Mouse (Mus musculus): ENCODE data around the gene Phldb3.

Gene Phldb3

GRCm38 (mm10) chr7:24610144-24610878 lies at the start of gene Phldb3:
Phldb3 (plus strand) TSS chr7:24610763.
- peak; percentile 38 to 63 for DNase-seq

- no peak for DNase-seq
Observed at GRCm38 (mm10) chr7:24561450-24561849, 49.1 kb upstream of the Phldb3 start.

GRCm38 (mm10) chr7:24563191-24563836 lies 47.2 kb upstream of the Phldb3 start:
- no peak for DNase-seq

GRCm38 (mm10) chr7:24563837-24564206 lies 46.7 kb upstream of the Phldb3 start:
- DNase-seq, result no peak

GRCm38 (mm10) chr7:24564607-24565265 lies 45.8 kb upstream of the Phldb3 start:
- peak; percentile 87 to 89 for DNase-seq

- no peak for DNase-seq
Observed at GRCm38 (mm10) chr7:24565627-24566026, 44.9 kb upstream of the Phldb3 start.

GRCm38 (mm10) chr7:24566206-24566605 lies 44.4 kb upstream of the Phldb3 start:
- DNase-seq, result no peak

GRCm38 (mm10) chr7:24568512-24568911 lies 42.1 kb upstream of the Phldb3 start:
- DNase-seq, result no peak

- DNase-seq, result no peak
Observed at GRCm38 (mm10) chr7:24571071-24571470, 39.5 kb upstream of the Phldb3 start.

GRCm38 (mm10) chr7:24572455-24572854 lies 38.1 kb upstream of the Phldb3 start:
- no peak for DNase-seq

GRCm38 (mm10) chr7:24574224-24574796 lies 36.3 kb upstream of the Phldb3 start:
- peak in 1 of 2 experiments; percentile 59 for DNase-seq

GRCm38 (mm10) chr7:24577811-24578210 lies 32.8 kb upstream of the Phldb3 start:
- no peak for DNase-seq

GRCm38 (mm10) chr7:24584876-24585275 lies 25.7 kb upstream of the Phldb3 start:
- no peak for DNase-seq

- no peak for DNase-seq
Observed at GRCm38 (mm10) chr7:24585995-24586394, 24.6 kb upstream of the Phldb3 start.

GRCm38 (mm10) chr7:24586828-24587227 lies 23.7 kb upstream of the Phldb3 start:
- DNase-seq, result peak; percentile 47 to 66

- peak; percentile 83 to 87 for DNase-seq
Observed at GRCm38 (mm10) chr7:24587330-24588105, 23.0 kb upstream of the Phldb3 start, which contains the start of the genes Ethe1 and Zfp575. Ethe1 (plus strand) TSS chr7:24587543. Zfp575 (minus strand) TSS chr7:24587641.

- DNase-seq, result peak; percentile 60 to 74
Observed at GRCm38 (mm10) chr7:24588336-24588735, 22.2 kb upstream of the Phldb3 start.

- no peak for DNase-seq
Observed at GRCm38 (mm10) chr7:24591735-24592134, 18.8 kb upstream of the Phldb3 start.

GRCm38 (mm10) chr7:24592163-24592562 lies 18.4 kb upstream of the Phldb3 start:
- peak in 1 of 2 experiments; percentile 49 for DNase-seq

- DNase-seq, result no peak
Observed at GRCm38 (mm10) chr7:24592781-24593180, 17.8 kb upstream of the Phldb3 start.

GRCm38 (mm10) chr7:24593621-24594308 lies 16.8 kb upstream of the Phldb3 start:
- DNase-seq, result peak; percentile 81 to 87

GRCm38 (mm10) chr7:24594309-24594803 lies 16.2 kb upstream of the Phldb3 start:
- peak in 1 of 2 experiments; percentile 40 for DNase-seq
